Mouse (Mus musculus): ENCODE results near the gene Gast. TPM values are rescaled to one million over a fixed set of nuclear protein-coding genes. Genes with fewer than 3 reads are reported as not detected.
"Not testable (repeated sequence)": the region's sequence is repeated elsewhere in the genome, so short reads cannot be mapped to it uniquely, and the experiment has no call there.

Gast gene
- polyA plus RNA-seq, 1 experiment: not detected

GRCm38 (mm10) chr11:100318529-100319451 lies 15.4 kb upstream of the Gast start:
- Histone ChIP-seq H3K9ac (ENCODE audit: low read depth, poor library complexity, severe bottlenecking) (peak overlapping the region; percentile 58), H3K27ac (ENCODE audit: insufficient read depth, low read length) (peak overlapping the region; percentile 79)

DNA sequence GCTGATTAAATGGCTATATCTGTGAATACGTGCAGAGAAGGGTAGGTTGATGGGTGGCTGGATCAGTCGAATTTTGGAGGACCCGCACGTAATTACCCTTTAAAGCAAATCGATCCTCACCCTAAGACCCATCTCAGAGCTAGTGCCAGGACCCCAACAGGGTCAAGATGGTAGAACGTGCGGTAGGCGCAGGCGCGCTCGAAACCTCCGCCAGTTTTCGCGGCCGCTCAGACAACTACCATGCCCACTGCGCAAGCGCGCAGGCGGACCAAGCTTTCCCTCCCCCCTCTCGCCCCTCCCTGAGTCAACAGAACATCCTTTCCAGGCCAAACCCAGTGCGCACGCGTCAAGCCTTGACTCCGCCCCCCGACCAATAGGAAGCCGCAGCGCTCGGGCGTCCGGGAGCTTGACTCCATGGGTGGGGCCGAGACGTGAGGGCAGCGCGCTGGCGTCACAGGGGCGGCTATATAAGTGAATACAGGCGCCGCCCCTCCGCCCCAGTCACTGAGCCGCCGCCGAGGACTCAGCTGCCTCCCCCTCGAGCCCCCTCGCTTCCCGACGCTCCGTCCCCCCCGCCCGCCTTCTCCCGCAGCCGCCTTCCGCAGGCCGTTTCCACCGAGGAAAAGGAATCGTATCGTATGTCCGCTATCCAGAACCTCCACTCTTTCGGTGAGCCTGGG lies 14.6 kb upstream of the Gast start, which contains the start of gene Eif1:
Eif1 (plus strand) TSS at position 394 of the 680 bp plus-strand sequence.
- Histone ChIP-seq H3K4me1 (ENCODE audit: control insufficient read depth, insufficient read depth, low read length) (peaks cover 3% of the 10 kb centered on the region), H3K4me3 (ENCODE audit: low read depth, low read length) (peak within 1 kb of the TSS; percentile 96), H3K27ac (ENCODE audit: insufficient read depth, low read length) (peak within 1 kb of the TSS; percentile 93), H3K27me3 (ENCODE audit: control insufficient read depth, insufficient read depth, low read length, poor library complexity, severe bottlenecking) (no peaks in the 10 kb centered on the region), H3K9me3 (replicated peaks; ENCODE audit: control insufficient read depth, insufficient read depth, low read length, poor library complexity, severe bottlenecking) (no peaks in the 10 kb centered on the region), H3K9ac (ENCODE audit: low read depth, poor library complexity, severe bottlenecking) (peak within 1 kb of the TSS; percentile 96), H3K36me3 (ENCODE audit: control insufficient read depth, insufficient read depth, low read length, poor library complexity, severe bottlenecking) (peaks cover 22% of the 10 kb centered on the region)
- TF ChIP-seq POLR2A (IDR thresholded peaks at IDR 0.05; ENCODE audit: insufficient read depth, low read length): peak; percentile 66
- no peak for TF ChIP-seq EP300 (IDR thresholded peaks at IDR 0.05; ENCODE audit: insufficient read depth, low read depth, low read length)

More at GRCm38 (mm10) chr11:100318529-100319451, 15.4 kb upstream of the Gast start:
- peaks cover 3% of the 10 kb centered on the region for H3K4me1 ChIP-seq (ENCODE audit: control insufficient read depth, insufficient read depth, low read length)
- no peak for TF ChIP-seq EP300 (IDR thresholded peaks at IDR 0.05; ENCODE audit: insufficient read depth, low read depth, low read length)
- TF ChIP-seq POLR2A (IDR thresholded peaks at IDR 0.05; ENCODE audit: insufficient read depth, low read length): no peak
- no peak for TF ChIP-seq CTCF (IDR thresholded peaks at IDR 0.05; ENCODE audit: low read depth, low read length)
- no peaks in the 10 kb centered on the region for H3K9me3 ChIP-seq (replicated peaks; ENCODE audit: control insufficient read depth, insufficient read depth, low read length, poor library complexity, severe bottlenecking)
- peaks cover 22% of the 10 kb centered on the region for H3K36me3 ChIP-seq (ENCODE audit: control insufficient read depth, insufficient read depth, low read length, poor library complexity, severe bottlenecking)
- H3K27me3 ChIP-seq (ENCODE audit: control insufficient read depth, insufficient read depth, low read length, poor library complexity, severe bottlenecking): no peaks in the 10 kb centered on the region
- H3K4me3 ChIP-seq (ENCODE audit: low read depth, low read length): peak overlapping the region; percentile 26

DNA sequence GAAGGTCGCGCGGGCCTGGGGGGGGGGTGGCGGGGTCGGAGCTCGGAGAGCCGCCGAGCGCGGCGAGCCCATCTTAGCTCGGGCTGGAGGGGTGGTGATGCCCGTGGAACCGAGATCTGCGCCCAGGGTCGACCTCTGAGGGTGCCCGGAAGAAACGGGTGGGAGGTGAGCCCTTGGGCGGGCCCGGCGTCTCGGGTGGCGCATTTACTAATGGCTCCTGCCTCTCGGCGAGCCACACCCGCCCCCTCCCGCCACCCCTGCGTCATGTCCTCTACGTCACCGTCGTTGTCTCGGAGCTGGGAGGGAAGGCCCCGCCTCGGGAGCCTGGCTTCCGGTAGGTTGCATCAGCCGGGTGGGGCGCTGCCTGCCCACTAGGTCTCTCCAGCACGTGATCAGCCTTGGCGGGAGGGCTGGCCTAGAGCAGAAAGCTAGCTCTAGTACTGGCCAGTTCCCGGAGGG lies 14.0 kb upstream of the Gast start:
- H3K9me3 ChIP-seq (replicated peaks; ENCODE audit: control insufficient read depth, insufficient read depth, low read length, poor library complexity, severe bottlenecking): no peaks in the 10 kb centered on the region
- peak overlapping the region; percentile 96 for H3K4me3 ChIP-seq (ENCODE audit: low read depth, low read length)
- peak overlapping the region; percentile 96 for H3K9ac ChIP-seq (ENCODE audit: low read depth, poor library complexity, severe bottlenecking)
- H3K27ac ChIP-seq (ENCODE audit: insufficient read depth, low read length): peak overlapping the region; percentile 93
- H3K27me3 ChIP-seq (ENCODE audit: control insufficient read depth, insufficient read depth, low read length, poor library complexity, severe bottlenecking): no peaks in the 10 kb centered on the region
- H3K4me1 ChIP-seq (ENCODE audit: control insufficient read depth, insufficient read depth, low read length): peaks cover 3% of the 10 kb centered on the region
- peaks cover 22% of the 10 kb centered on the region for H3K36me3 ChIP-seq (ENCODE audit: control insufficient read depth, insufficient read depth, low read length, poor library complexity, severe bottlenecking)
- no peak for TF ChIP-seq POLR2A (IDR thresholded peaks at IDR 0.05; ENCODE audit: insufficient read depth, low read length)
- TF ChIP-seq EP300 (IDR thresholded peaks at IDR 0.05; ENCODE audit: insufficient read depth, low read depth, low read length): 0 out of 2 replicates have a peak, but pooled peaks have one; percentile 70

DNA sequence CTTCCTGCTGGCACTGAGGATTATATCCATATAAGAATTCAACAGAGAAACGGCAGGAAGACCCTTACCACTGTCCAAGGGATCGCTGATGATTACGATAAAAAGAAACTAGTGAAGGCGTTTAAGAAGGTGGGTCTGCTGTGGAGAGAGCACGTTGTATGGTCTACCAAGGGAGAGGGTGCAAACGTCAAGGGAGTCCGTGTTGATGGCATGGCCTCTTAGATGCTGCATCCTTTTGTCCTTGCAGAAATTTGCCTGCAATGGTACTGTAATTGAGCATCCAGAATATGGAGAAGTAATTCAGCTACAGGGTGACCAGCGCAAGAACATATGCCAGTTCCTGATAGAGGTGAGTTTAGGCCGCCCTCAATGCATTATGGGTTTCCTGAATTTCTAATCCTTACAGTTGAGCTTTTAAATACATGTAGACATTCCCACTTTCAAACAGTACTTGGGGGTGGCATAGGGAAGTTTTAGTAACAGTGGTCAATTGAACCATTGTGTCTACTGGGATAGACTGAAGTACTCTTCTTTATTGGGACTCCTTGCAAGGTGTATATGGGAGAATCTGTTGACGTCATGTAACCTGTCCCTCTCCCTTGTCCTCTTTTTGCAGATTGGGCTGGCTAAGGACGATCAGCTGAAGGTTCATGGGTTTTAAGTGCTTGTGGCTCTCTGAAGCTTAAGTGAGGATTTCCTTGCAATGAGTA lies 13.4 kb upstream of the Gast start:
- not testable (repeated sequence) for H3K9me3 ChIP-seq (replicated peaks; ENCODE audit: control insufficient read depth, insufficient read depth, low read length, poor library complexity, severe bottlenecking); H3K27me3 ChIP-seq (ENCODE audit: control insufficient read depth, insufficient read depth, low read length, poor library complexity, severe bottlenecking); H3K4me1 ChIP-seq (ENCODE audit: control insufficient read depth, insufficient read depth, low read length)
- peak overlapping the region; percentile 96 for H3K9ac ChIP-seq (ENCODE audit: low read depth, poor library complexity, severe bottlenecking)
- peaks cover 22% of the 10 kb centered on the region for H3K36me3 ChIP-seq (ENCODE audit: control insufficient read depth, insufficient read depth, low read length, poor library complexity, severe bottlenecking)
- peak overlapping the region; percentile 96 for H3K4me3 ChIP-seq (ENCODE audit: low read depth, low read length)
- peak overlapping the region; percentile 93 for H3K27ac ChIP-seq (ENCODE audit: insufficient read depth, low read length)

- Histone ChIP-seq H3K27ac (ENCODE audit: insufficient read depth, low read length) (peak overlapping the region; percentile 59), H3K9ac (ENCODE audit: low read depth, poor library complexity, severe bottlenecking) (peak overlapping the region; percentile 96), H3K36me3 (ENCODE audit: control insufficient read depth, insufficient read depth, low read length, poor library complexity, severe bottlenecking) (peaks cover 22% of the 10 kb centered on the region), H3K4me3 (ENCODE audit: low read depth, low read length) (peak overlapping the region; percentile 67)
- H3K27me3 ChIP-seq (ENCODE audit: control insufficient read depth, insufficient read depth, low read length, poor library complexity, severe bottlenecking); H3K9me3 ChIP-seq (replicated peaks; ENCODE audit: control insufficient read depth, insufficient read depth, low read length, poor library complexity, severe bottlenecking); H3K4me1 ChIP-seq (ENCODE audit: control insufficient read depth, insufficient read depth, low read length): not testable (repeated sequence)
Measured at GRCm38 (mm10) chr11:100321479-100322305, 12.5 kb upstream of the Gast start.

Data from ES-Bruce4 (cell line).